Mouse (Mus musculus): ENCODE data around the gene Plcg2. TPM values are rescaled to one million over a fixed set of nuclear protein-coding genes. Genes with fewer than 3 reads are reported as not detected.

The Plcg2 gene
- polyA plus RNA-seq, 1 experiment from 2014 or later: 7.6 TPM

- ATAC-seq (no peak), DNase-seq (ENCODE audit: low read depth, low spot score) (no peak)
- in situ Hi-C loops (cut with MboI; ENCODE audit: low pct_unique_long_range_greater_than_20kb): no loop called here
- CTCF ChIA-PET: no interaction called here
- POLR2A ChIA-PET: no interaction called here
- TF ChIP-seq CTCF (IDR thresholded peaks at IDR 0.05): no peak
- no peaks in the 10 kb centered on the region for H3K27me3 ChIP-seq
These were observed 18.9 kb downstream of the Plcg2 start for GRCm38 (mm10) chr8:117516876-117517565.

GRCm38 (mm10) chr8:117517861-117518260, 19.8 kb downstream of the Plcg2 start:
- ATAC-seq (no peak), DNase-seq (ENCODE audit: low read depth, low spot score) (no peak)
- in situ Hi-C loops (cut with MboI; ENCODE audit: low pct_unique_long_range_greater_than_20kb): no loop called here
- H3K27me3 ChIP-seq: no peaks in the 10 kb centered on the region
- POLR2A ChIA-PET: interaction anchor here (0.7 kb wide), 1 partner anchor 13 kb away, joined by 3 read pairs; no protein-coding TSS in a partner anchor
- CTCF ChIA-PET: no interaction called here
- TF ChIP-seq CTCF (IDR thresholded peaks at IDR 0.05): no peak

GRCm38 (mm10) chr8:117518873-117519272, 20.8 kb downstream of the Plcg2 start:
- in situ Hi-C loops (cut with MboI; ENCODE audit: low pct_unique_long_range_greater_than_20kb): no loop called here
- DNase-seq (ENCODE audit: low read depth, low spot score) (no peak), ATAC-seq (no peak)
- CTCF ChIA-PET: no interaction called here
- TF ChIP-seq CTCF (IDR thresholded peaks at IDR 0.05): no peak
- H3K27me3 ChIP-seq: no peaks in the 10 kb centered on the region
- POLR2A ChIA-PET: no interaction called here

- H3K27me3 ChIP-seq: no peaks in the 10 kb centered on the region
- ChIA-PET POLR2A (no interaction called here), CTCF (no interaction called here)
- no peak for TF ChIP-seq CTCF (IDR thresholded peaks at IDR 0.05)
- in situ Hi-C loops (cut with MboI; ENCODE audit: low pct_unique_long_range_greater_than_20kb): no loop called here
- ATAC-seq (peak; percentile 69), DNase-seq (ENCODE audit: low read depth, low spot score) (no peak)
These were observed 28.1 kb downstream of the Plcg2 start for GRCm38 (mm10) chr8:117526185-117526584.

GRCm38 (mm10) chr8:117527983-117528382, 29.9 kb downstream of the Plcg2 start:
- in situ Hi-C loops (cut with MboI; ENCODE audit: low pct_unique_long_range_greater_than_20kb): no loop called here
- TF ChIP-seq CTCF (IDR thresholded peaks at IDR 0.05): no peak
- DNase-seq (ENCODE audit: low read depth, low spot score) (no peak), ATAC-seq (peak; percentile 15)
- no peaks in the 10 kb centered on the region for H3K27me3 ChIP-seq
- CTCF ChIA-PET: no interaction called here
- POLR2A ChIA-PET: no interaction called here

- CTCF ChIA-PET: no interaction called here
- in situ Hi-C loops (cut with MboI; ENCODE audit: low pct_unique_long_range_greater_than_20kb): no loop called here
- no peak for TF ChIP-seq CTCF (IDR thresholded peaks at IDR 0.05)
- no peaks in the 10 kb centered on the region for H3K27me3 ChIP-seq
- no peak for ATAC-seq
- DNase-seq (ENCODE audit: low read depth, low spot score): no peak
- POLR2A ChIA-PET: no interaction called here
These were observed 31.1 kb downstream of the Plcg2 start for GRCm38 (mm10) chr8:117529177-117529576.

GRCm38 (mm10) chr8:117532381-117532972, 34.4 kb downstream of the Plcg2 start:
- ChIA-PET CTCF (no interaction called here), POLR2A (no interaction called here)
- no peak for ATAC-seq
- no peak for DNase-seq (ENCODE audit: low read depth, low spot score)
- in situ Hi-C loops (cut with MboI; ENCODE audit: low pct_unique_long_range_greater_than_20kb): no loop called here
- H3K27me3 ChIP-seq: no peaks in the 10 kb centered on the region
- TF ChIP-seq CTCF (IDR thresholded peaks at IDR 0.05): no peak

GRCm38 (mm10) chr8:117536862-117537261, 38.8 kb downstream of the Plcg2 start:
- ChIA-PET CTCF (no interaction called here), POLR2A (interaction anchor here (0.7 kb wide), 1 partner anchor 201 kb away, joined by 4 read pairs; no protein-coding TSS in a partner anchor)
- no peaks in the 10 kb centered on the region for H3K27me3 ChIP-seq
- DNase-seq (ENCODE audit: low read depth, low spot score): no peak
- ATAC-seq: no peak
- in situ Hi-C loops (cut with MboI; ENCODE audit: low pct_unique_long_range_greater_than_20kb): no loop called here
- TF ChIP-seq CTCF (IDR thresholded peaks at IDR 0.05): no peak

- in situ Hi-C loops (cut with MboI; ENCODE audit: low pct_unique_long_range_greater_than_20kb): no loop called here
- ChIA-PET POLR2A (no interaction called here), CTCF (no interaction called here)
- no peak for DNase-seq (ENCODE audit: low read depth, low spot score)
- ATAC-seq: no peak
- no peaks in the 10 kb centered on the region for H3K27me3 ChIP-seq
- no peak for TF ChIP-seq CTCF (IDR thresholded peaks at IDR 0.05)
These were observed 39.7 kb downstream of the Plcg2 start for GRCm38 (mm10) chr8:117537751-117538150.

- ATAC-seq: no peak
- TF ChIP-seq CTCF (IDR thresholded peaks at IDR 0.05): no peak
- ChIA-PET CTCF (no interaction called here), POLR2A (no interaction called here)
- no peak for DNase-seq (ENCODE audit: low read depth, low spot score)
- no peaks in the 10 kb centered on the region for H3K27me3 ChIP-seq
- in situ Hi-C loops (cut with MboI; ENCODE audit: low pct_unique_long_range_greater_than_20kb): no loop called here
These were observed 44.9 kb downstream of the Plcg2 start for GRCm38 (mm10) chr8:117542951-117543350.

- no peak for TF ChIP-seq CTCF (IDR thresholded peaks at IDR 0.05)
- in situ Hi-C loops (cut with MboI; ENCODE audit: low pct_unique_long_range_greater_than_20kb): no loop called here
- POLR2A ChIA-PET: no interaction called here
- CTCF ChIA-PET: no interaction called here
- ATAC-seq (no peak), DNase-seq (ENCODE audit: low read depth, low spot score) (no peak)
- no peaks in the 10 kb centered on the region for H3K27me3 ChIP-seq
These were observed 45.7 kb downstream of the Plcg2 start for GRCm38 (mm10) chr8:117543789-117544188.

GRCm38 (mm10) chr8:117545043-117545442, 47.0 kb downstream of the Plcg2 start:
- no peak for TF ChIP-seq CTCF (IDR thresholded peaks at IDR 0.05)
- ChIA-PET POLR2A (no interaction called here), CTCF (no interaction called here)
- ATAC-seq (no peak), DNase-seq (ENCODE audit: low read depth, low spot score) (no peak)
- no peaks in the 10 kb centered on the region for H3K27me3 ChIP-seq
- in situ Hi-C loops (cut with MboI; ENCODE audit: low pct_unique_long_range_greater_than_20kb): no loop called here
